Mouse (Mus musculus) 416B (cell line): ENCODE results near the gene Kcnj6.

Experiments
- DNase-seq: peaks from one replicate; pipeline ENCODE4 v3.0.0; 2011; ENCODE audit warnings: low read depth

The Kcnj6 gene

GRCm38 (mm10) chr16:94997340-94997849 is at the start of gene Kcnj6:
Gene Kcnj6 (minus strand): TSS chr16:94997701.
- DNase-seq: no peak

GRCm38 (mm10) chr16:95009937-95010336 is 12.4 kb upstream of the Kcnj6 start:
- peak; percentile 92 for DNase-seq

- peak; percentile 9 for DNase-seq
Measured at GRCm38 (mm10) chr16:95004599-95004998, 7.1 kb upstream of the Kcnj6 start.

GRCm38 (mm10) chr16:94999551-94999950 is 2.0 kb upstream of the Kcnj6 start:
- DNase-seq: no peak

DNA sequence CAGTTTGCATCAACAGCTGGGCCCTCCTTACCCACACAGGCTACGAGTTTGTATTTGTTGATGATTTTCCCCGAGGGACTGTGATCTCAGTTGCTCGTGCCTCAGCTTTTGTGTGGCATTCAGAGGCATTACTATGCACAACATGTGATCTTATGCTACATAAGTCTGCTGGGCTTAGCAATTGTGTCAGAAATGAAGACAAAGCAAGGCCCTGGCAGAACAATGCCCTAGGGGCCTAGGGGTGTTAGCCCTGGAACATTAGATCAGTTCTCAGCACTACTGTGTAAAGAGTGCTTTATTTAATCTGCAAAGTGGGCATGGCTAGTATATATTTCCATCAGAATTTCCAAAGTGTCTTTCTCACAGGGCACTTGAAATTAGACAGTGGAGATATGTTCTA is 1.5 kb upstream of the Kcnj6 start:
- DNase-seq: no peak

DNA sequence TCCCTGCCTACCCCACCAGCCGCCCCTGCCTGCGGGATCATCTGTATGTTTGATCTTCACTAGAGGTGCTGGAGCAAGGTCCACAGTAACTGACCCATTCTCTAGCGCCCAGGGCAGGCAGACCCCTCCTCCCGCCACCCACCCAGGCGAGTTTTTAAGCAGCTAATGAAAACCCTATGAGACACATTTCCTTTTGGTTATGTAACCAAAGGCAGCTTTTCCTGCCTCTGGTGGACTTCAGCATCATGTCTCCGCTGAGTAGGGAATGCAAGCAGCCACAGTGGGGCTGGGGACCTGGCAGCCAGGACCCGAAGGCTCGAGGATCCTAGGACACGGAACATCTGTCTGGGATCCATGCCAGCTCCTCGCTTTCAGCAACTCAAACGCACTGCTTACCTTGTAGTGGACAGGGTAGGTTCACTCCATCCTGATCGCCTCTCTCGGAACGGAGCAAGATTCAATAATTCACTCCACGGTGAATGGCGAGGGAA is 665 bp downstream of the Kcnj6 start:
- no peak for DNase-seq

DNA sequence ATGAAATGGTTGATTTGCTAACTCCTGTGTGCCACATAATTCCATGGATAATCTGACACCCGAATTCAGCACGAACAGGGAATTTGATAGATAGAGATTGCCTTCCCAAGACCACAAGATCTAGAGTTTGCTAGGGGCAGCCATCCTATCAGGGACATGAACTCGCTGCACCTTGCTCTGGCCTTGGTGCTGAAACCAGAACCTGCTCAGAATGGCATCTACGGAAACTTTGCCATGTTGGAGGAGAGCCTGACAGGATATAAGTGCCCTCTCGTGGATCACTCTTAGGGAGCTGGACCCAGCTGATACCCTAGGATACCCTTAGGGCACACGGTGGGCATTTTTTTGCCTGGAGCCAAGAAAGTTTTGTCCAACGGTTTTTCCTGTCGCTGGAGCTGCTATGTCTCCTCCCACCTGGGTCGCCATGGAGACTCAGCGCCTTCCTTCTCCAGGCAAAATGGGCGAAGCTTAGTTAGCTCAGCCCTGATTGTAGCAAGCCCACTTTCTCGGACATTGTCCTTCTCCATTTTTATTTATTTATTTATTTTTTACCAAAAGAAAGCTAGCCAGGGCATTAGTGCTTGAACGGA is 1.9 kb downstream of the Kcnj6 start:
- DNase-seq: peak; percentile 43

GRCm38 (mm10) chr16:94994924-94995323 is 2.6 kb downstream of the Kcnj6 start:
- no peak for DNase-seq

GRCm38 (mm10) chr16:94994148-94994547 is 3.4 kb downstream of the Kcnj6 start:
- DNase-seq: no peak

GRCm38 (mm10) chr16:94990114-94990513 is 7.4 kb downstream of the Kcnj6 start:
- DNase-seq: no peak

DNA sequence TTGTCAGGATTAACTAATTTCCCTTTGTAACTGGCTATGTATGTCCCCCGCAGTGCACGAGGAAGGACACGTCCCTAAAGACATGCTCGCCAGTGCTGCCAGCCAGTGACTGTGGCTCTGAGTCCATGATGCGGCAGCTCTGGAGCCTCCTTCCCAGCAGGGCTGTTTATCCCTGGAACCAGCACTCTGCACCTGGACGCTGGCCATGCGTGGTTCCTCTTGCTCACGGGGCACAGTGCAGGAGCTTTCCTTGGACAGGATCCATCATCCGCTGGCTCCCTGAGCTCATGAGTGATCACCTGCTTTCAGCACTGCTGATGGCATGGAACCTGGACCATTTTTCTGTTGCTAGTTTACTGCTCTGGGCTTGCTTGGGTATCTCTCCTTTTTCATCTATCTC is 10.8 kb downstream of the Kcnj6 start:
- no peak for DNase-seq

- DNase-seq: no peak
Measured at GRCm38 (mm10) chr16:94984263-94984662, 13.2 kb downstream of the Kcnj6 start.

DNA sequence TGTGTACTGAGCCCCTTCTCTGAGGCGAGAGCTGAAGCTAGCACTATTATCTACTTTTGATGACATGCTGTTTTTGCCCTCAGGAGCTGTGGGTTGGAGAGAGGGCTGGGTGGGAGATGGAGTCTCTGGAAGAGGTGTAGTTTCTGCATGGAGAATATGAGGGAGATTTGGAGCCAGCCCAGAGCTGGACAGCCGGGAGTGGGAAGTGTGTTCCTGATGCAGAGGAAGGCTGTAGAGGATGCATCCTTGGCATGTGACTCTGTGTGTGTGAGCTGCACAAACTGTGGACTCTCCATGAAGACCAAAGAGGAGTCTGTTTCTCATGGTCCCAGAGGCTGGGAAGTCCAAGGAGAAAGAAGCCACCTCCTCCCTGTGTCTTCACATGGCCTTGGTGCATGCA is 17.1 kb downstream of the Kcnj6 start:
- no peak for DNase-seq

GRCm38 (mm10) chr16:94979499-94979898 is 18.0 kb downstream of the Kcnj6 start:
- DNase-seq: no peak

- peak; percentile 46 for DNase-seq
Measured at GRCm38 (mm10) chr16:94972080-94972855, 25.2 kb downstream of the Kcnj6 start.

DNA sequence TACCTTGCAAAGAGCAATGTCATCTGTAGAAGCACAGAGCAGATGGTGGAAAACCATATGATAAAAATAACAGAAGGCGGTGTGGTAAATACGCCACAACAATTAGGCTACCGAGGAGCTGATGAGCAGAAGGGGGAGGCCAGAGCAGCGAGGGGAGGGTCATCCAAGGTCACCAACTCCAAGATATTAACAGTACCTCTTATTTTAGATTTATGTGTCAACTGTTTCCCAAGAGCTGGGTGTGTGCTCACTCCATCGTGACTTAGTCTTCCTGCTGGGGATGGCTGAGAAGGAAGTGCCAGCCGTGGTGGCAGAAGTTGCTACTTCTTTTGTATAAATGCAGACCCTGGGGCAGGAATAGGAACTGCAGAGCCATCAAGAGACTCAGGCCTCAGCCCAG is 28.6 kb downstream of the Kcnj6 start:
- DNase-seq: peak; percentile 43

DNA sequence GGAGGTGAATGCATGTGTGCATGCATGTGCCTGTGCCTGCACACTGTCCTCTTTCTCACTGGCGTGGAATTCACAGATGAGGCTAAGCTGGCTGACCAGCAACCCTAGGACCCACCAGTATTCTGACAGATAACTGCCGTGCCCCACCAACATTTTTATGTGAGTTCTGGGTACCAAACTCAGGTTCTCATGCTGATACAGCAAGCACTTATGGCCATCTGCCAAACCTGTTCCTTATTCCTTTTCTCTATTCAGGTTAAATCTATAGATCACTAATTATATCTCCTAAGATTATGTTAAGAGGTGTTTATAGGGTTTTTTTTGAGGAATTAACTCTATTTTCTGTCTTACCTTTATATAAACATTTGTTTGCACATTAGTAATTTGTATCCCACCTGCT is 29.0 kb downstream of the Kcnj6 start:
- DNase-seq: no peak

GRCm38 (mm10) chr16:94957156-94957828 is 40.2 kb downstream of the Kcnj6 start:
- DNase-seq: no peak

DNA sequence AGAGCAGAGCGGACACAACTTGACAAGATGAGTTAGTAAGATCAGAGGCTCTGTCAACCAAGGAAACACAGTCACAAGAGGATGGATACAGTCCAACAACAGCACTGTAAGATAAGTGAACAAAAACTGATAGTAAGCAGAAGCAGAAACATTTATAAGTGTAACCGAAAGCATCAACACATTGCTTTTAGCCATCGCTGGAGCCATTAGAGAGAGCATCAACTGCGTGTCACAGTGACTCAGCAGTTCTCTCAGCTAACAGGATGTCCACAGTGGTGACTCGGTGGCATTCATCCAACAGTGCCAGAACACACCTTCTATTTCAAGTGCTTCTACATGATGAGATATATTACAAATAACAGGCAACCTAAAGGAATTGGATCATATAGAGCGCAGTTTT is 41.1 kb downstream of the Kcnj6 start:
- peak; percentile 68 for DNase-seq

DNA sequence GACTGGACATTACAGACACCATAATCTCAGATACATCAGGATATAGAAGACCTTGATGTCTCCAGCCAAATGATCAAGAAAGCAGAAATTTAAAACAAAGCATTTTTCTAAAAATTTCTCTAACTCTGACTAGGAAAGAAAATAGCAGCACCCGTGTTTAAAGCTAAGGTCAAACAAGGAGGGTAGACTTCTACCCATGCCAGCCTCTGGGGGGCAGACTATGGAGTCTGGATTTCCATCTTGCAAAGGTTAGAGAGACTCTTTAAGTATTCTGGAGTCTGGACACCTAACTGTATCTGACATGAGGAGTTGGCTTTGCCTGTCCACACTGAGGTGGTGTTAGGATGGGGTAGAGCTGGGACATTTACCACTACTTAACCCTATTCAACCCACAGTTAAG is 44.2 kb downstream of the Kcnj6 start:
- no peak for DNase-seq

GRCm38 (mm10) chr16:94949172-94949571 is 48.3 kb downstream of the Kcnj6 start:
- DNase-seq: no peak

GRCm38 (mm10) chr16:94946848-94947247 is 50.7 kb downstream of the Kcnj6 start:
- DNase-seq: no peak

GRCm38 (mm10) chr16:94932702-94933101 is 64.8 kb downstream of the Kcnj6 start:
- no peak for DNase-seq
